Mouse (Mus musculus): Measurements from ENCODE around the gene Wnt5b. TPM values are rescaled to one million over a fixed set of nuclear protein-coding genes. Genes with fewer than 3 reads are reported as not detected.
A peak's percentile ranks its signal among the peaks of the same experiment; 100 is the strongest.

The Wnt5b gene
- polyA plus RNA-seq, 1 experiment from 2014 or later: 8.9 TPM

- ATAC-seq (ENCODE audit: insufficient number of reproducible peaks, low FRiP score): no peak
- H3K36me3 ChIP-seq: peaks cover 12% of the 10 kb centered on the region
- no peak overlapping the region for H3K9ac ChIP-seq
- no peak overlapping the region for H3K27ac ChIP-seq (ENCODE audit: poor library complexity, severe bottlenecking)
- H3K4me2 ChIP-seq: no peak overlapping the region
- WGBS: 32% methylated on average over 2 of the region's 2 CpGs
- H3K27me3 ChIP-seq (replicated peaks): no peaks in the 10 kb centered on the region
- H3K9me3 ChIP-seq (replicated peaks): no peaks in the 10 kb centered on the region
- peaks cover 20% of the 10 kb centered on the region for H3K4me1 ChIP-seq (replicated peaks)
- H3K4me3 ChIP-seq: no peak overlapping the region
Observed at GRCm38 (mm10) chr6:119568339-119568738, 24.2 kb upstream of the Wnt5b start.

- Histone ChIP-seq H3K27me3 (replicated peaks) (no peaks in the 10 kb centered on the region), H3K4me2 (no peak overlapping the region), H3K27ac (ENCODE audit: poor library complexity, severe bottlenecking) (no peak overlapping the region), H3K9ac (no peak overlapping the region), H3K36me3 (0 out of 2 replicates have a peak, but pooled peaks cover 6% of the 10 kb centered on the region), H3K4me3 (no peak overlapping the region), H3K4me1 (replicated peaks) (peaks cover 9% of the 10 kb centered on the region; the same call in 1 of the 2 replicates), H3K9me3 (replicated peaks) (no peaks in the 10 kb centered on the region)
- 72% methylated on average over 23 of the region's 23 CpGs for WGBS
- no peak for ATAC-seq (ENCODE audit: insufficient number of reproducible peaks, low FRiP score)
Observed at GRCm38 (mm10) chr6:119565451-119566379, 21.6 kb upstream of the Wnt5b start.

- H3K4me3 ChIP-seq: no peak overlapping the region
- no peaks in the 10 kb centered on the region for H3K27me3 ChIP-seq (replicated peaks)
- ATAC-seq (ENCODE audit: insufficient number of reproducible peaks, low FRiP score): no peak
- no peak overlapping the region for H3K4me2 ChIP-seq
- H3K36me3 ChIP-seq: no peaks in the 10 kb centered on the region
- WGBS: 63% methylated on average over 10 of the region's 10 CpGs
- H3K9ac ChIP-seq: no peak overlapping the region
- H3K27ac ChIP-seq (ENCODE audit: poor library complexity, severe bottlenecking): no peak overlapping the region
- H3K9me3 ChIP-seq (replicated peaks): no peaks in the 10 kb centered on the region
- H3K4me1 ChIP-seq (replicated peaks): peaks cover 20% of the 10 kb centered on the region
Observed at GRCm38 (mm10) chr6:119562558-119562957, 18.4 kb upstream of the Wnt5b start.

DNA sequence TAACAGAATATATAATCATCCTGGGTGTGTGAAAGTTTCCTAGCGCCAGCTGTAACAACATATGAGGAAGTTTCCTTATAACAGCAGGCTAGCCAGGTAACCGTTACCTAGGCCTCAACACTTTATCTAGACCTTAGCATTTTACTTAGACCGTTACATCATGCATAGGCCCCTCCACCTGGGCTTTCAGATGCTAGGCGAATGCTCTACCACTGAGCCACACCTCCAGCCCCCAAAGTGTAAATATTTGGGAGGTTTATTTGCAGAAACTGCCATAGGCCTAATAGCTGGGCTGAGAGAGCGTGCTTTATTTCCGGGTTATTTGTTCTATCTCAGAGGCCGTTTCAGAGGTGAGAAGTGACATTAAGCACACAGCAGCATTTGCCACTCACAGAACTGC lies 14.7 kb upstream of the Wnt5b start:
- WGBS: 48% methylated on average over 7 of the region's 7 CpGs
- H3K36me3 ChIP-seq: no peaks in the 10 kb centered on the region
- H3K4me1 ChIP-seq (replicated peaks): peaks cover 16% of the 10 kb centered on the region
- H3K4me3 ChIP-seq: no peak overlapping the region
- no peaks in the 10 kb centered on the region for H3K27me3 ChIP-seq (replicated peaks)
- no peak overlapping the region for H3K4me2 ChIP-seq
- no peak overlapping the region for H3K27ac ChIP-seq (ENCODE audit: poor library complexity, severe bottlenecking)
- no peak for ATAC-seq (ENCODE audit: insufficient number of reproducible peaks, low FRiP score)
- H3K9ac ChIP-seq: no peak overlapping the region
- H3K9me3 ChIP-seq (replicated peaks): no peaks in the 10 kb centered on the region

GRCm38 (mm10) chr6:119554439-119554838 lies 10.3 kb upstream of the Wnt5b start:
- no peaks in the 10 kb centered on the region for H3K27me3 ChIP-seq (replicated peaks)
- no peak overlapping the region for H3K9ac ChIP-seq
- no peaks in the 10 kb centered on the region for H3K36me3 ChIP-seq
- WGBS: 69% methylated on average over 8 of the region's 8 CpGs
- no peak for ATAC-seq (ENCODE audit: insufficient number of reproducible peaks, low FRiP score)
- H3K4me1 ChIP-seq (replicated peaks): peaks cover 8% of the 10 kb centered on the region
- no peak overlapping the region for H3K4me2 ChIP-seq
- H3K4me3 ChIP-seq: no peak overlapping the region
- H3K27ac ChIP-seq (ENCODE audit: poor library complexity, severe bottlenecking): no peak overlapping the region
- no peaks in the 10 kb centered on the region for H3K9me3 ChIP-seq (replicated peaks)

DNA sequence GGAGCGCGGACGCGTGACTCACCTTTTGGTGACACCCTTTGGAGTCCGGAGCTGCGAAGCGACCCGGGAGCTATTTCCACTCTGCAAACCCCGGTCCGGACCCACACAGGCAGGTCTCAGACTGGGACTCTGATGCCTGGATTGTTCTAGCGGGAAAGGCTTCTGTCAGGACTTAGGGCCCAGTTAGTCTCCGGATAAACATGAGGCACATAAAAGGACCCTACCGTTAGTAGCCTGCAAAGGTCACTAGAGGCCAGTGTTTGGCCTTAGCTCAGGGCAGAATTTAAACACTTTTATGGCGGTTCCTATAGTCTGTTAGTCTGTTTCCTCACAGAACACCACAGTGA lies 344 bp upstream of the Wnt5b start:
- no peak overlapping the region for H3K27ac ChIP-seq (ENCODE audit: poor library complexity, severe bottlenecking)
- peak overlapping the region; percentile 77 for H3K9ac ChIP-seq

DNA sequence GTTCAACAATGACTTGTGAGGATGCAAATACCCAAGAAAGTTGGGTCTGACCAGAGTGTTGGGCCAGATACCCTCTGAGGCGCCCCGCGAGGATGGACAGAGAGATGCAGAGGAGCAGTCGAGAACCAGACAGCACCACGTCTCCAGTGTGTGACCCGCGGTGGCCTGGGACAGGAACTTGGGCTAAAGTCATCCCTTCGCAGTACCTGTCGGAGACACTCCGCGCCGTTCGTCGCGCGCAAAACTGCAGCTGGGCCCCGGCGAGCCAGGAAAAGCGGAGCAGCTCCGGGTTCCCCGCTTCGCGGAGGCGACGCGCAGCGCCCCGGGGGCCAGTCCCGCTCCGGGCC lies 718 bp downstream of the Wnt5b start:
- no peaks in the 10 kb centered on the region; the same call in 1 of the 2 replicates for H3K4me1 ChIP-seq (replicated peaks)
- peak; percentile 38; the same call in 1 of the 2 replicates for ATAC-seq (ENCODE audit: insufficient number of reproducible peaks, low FRiP score)
- under 1% methylated on average over 30 of the region's 30 CpGs for WGBS
- no peaks in the 10 kb centered on the region for H3K9me3 ChIP-seq (replicated peaks)
- no peak overlapping the region for H3K27ac ChIP-seq (ENCODE audit: poor library complexity, severe bottlenecking)
- H3K36me3 ChIP-seq: no peaks in the 10 kb centered on the region
- H3K27me3 ChIP-seq (replicated peaks): peaks cover 33% of the 10 kb centered on the region
- H3K9ac ChIP-seq: peak overlapping the region; percentile 77
- peak overlapping the region; percentile 70 for H3K4me3 ChIP-seq
- H3K4me2 ChIP-seq: peak overlapping the region; percentile 93

More for the DNA sequence above, 344 bp upstream of the Wnt5b start:
- Histone ChIP-seq H3K9me3 (replicated peaks) (no peaks in the 10 kb centered on the region), H3K36me3 (no peaks in the 10 kb centered on the region), H3K4me1 (replicated peaks) (no peaks in the 10 kb centered on the region; the same call in 1 of the 2 replicates), H3K27me3 (replicated peaks) (peaks cover 33% of the 10 kb centered on the region), H3K4me2 (peak overlapping the region; percentile 93), H3K4me3 (peak overlapping the region; percentile 70)
- ATAC-seq (ENCODE audit: insufficient number of reproducible peaks, low FRiP score): no peak; the same call in 1 of the 2 replicates
- 2% methylated on average over 14 of the region's 14 CpGs for WGBS

DNA sequence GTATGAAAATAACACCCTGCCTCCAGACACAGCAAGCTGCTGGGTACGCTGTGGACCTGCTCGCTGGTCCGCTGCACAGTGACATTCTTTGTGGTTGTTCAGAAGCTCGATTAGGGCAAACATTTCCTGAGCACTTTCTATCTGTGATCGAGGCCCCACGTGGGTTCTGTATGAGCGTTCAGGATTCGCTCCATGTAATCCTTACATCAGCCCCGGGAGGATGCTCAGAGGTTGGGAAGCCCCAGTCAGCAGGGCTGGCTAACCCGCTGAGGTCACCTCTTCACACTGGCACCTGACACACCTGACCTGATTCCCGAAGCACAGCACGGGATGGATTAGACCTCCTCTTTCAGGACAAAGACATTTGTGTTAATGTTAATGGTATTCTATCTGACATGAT lies 8.3 kb downstream of the Wnt5b start:
- Histone ChIP-seq H3K4me3 (no peak overlapping the region), H3K4me1 (replicated peaks) (no peaks in the 10 kb centered on the region), H3K9ac (no peak overlapping the region), H3K27me3 (replicated peaks) (peaks cover under 1% of the 10 kb centered on the region), H3K27ac (ENCODE audit: poor library complexity, severe bottlenecking) (no peak overlapping the region), H3K4me2 (no peak overlapping the region), H3K36me3 (no peaks in the 10 kb centered on the region), H3K9me3 (replicated peaks) (no peaks in the 10 kb centered on the region)
- ATAC-seq (ENCODE audit: insufficient number of reproducible peaks, low FRiP score): no peak
- WGBS: 75% methylated on average over 12 of the region's 12 CpGs

DNA sequence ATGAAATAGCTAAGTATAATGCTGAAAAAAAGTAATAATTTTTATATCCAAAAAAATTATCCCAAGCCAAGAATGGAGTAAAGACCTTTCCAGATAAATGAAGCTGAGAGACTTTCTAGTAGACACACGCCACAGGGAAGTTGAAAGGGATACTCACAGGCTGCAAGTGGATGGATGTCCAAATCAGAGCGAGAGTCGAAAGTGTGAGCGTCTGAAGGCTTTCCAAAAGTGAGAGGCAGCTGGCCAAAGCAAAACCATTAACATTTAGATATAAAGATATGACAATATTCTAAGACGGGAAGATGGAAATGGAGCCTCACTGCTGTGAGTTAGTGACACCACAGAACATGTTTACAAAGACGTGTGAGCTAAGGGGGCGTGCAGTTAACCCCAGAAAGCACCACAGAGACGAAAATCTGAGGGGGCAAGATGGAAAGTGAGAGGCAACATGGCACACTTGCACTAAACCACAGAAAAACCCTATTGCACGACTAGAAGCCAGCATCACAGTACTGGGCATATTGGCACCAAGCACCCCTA lies 10.9 kb downstream of the Wnt5b start:
- Histone ChIP-seq H3K9ac (no peak overlapping the region), H3K4me1 (replicated peaks) (no peaks in the 10 kb centered on the region), H3K36me3 (no peaks in the 10 kb centered on the region), H3K27me3 (replicated peaks) (no peaks in the 10 kb centered on the region), H3K9me3 (replicated peaks) (no peaks in the 10 kb centered on the region), H3K4me3 (no peak overlapping the region), H3K27ac (ENCODE audit: poor library complexity, severe bottlenecking) (no peak overlapping the region), H3K4me2 (no peak overlapping the region)
- no peak for ATAC-seq (ENCODE audit: insufficient number of reproducible peaks, low FRiP score)
- WGBS: 75% methylated on average over 9 of the region's 9 CpGs

DNA sequence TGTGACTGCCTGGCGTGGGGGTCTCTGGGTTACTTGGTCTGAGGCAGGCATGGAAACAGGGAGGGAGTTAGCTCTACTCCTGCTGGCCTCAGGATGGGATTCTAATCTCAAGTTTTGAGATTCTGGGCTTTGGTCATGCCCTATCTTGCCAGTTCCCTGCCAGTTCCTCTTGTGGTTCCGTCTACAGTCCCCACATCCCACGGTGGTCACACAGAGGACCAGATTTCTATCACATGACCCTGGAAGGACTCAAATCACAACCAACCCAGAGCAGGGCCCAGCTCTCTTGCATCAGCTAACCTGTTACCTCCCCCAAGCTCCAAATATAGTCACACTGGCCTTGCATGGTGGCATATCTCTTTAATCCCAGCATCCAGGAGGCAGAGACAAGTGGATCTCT lies 14.5 kb downstream of the Wnt5b start:
- Histone ChIP-seq H3K36me3 (no peaks in the 10 kb centered on the region), H3K9me3 (replicated peaks) (no peaks in the 10 kb centered on the region), H3K27me3 (replicated peaks) (no peaks in the 10 kb centered on the region), H3K4me3 (no peak overlapping the region), H3K4me2 (no peak overlapping the region), H3K4me1 (replicated peaks) (peaks cover 9% of the 10 kb centered on the region; the same call in 1 of the 2 replicates), H3K27ac (ENCODE audit: poor library complexity, severe bottlenecking) (no peak overlapping the region), H3K9ac (no peak overlapping the region)
- 84% methylated on average over 3 of the region's 3 CpGs for WGBS
- ATAC-seq (ENCODE audit: insufficient number of reproducible peaks, low FRiP score): no peak

DNA sequence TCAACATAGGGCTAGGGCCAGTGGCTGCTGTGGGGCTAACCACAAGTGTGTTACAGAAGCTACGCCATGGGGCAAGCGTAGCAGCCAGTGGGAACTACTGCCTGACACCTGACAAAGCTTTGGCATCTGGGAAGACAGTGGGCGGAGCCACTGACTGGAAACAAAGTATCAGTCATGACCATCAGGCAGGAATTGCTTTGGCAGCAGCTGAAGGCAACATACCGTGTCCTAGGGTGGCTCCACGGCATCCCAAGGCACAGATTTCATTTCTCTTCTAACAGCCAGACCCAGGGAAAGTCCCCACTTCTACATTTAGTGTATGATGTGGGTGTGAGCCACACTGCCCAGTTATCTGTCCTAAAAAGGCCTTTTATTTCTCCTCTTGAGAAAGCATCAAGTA lies 17.6 kb downstream of the Wnt5b start:
- 69% methylated on average over 5 of the region's 5 CpGs for WGBS
- no peak for ATAC-seq (ENCODE audit: insufficient number of reproducible peaks, low FRiP score)
- no peaks in the 10 kb centered on the region for H3K27me3 ChIP-seq (replicated peaks)

More for the DNA sequence above, 17.6 kb downstream of the Wnt5b start:
- Histone ChIP-seq H3K9ac (no peak overlapping the region), H3K27ac (ENCODE audit: poor library complexity, severe bottlenecking) (no peak overlapping the region), H3K4me3 (no peak overlapping the region), H3K36me3 (no peaks in the 10 kb centered on the region), H3K9me3 (replicated peaks) (no peaks in the 10 kb centered on the region), H3K4me2 (no peak overlapping the region), H3K4me1 (replicated peaks) (peaks cover 22% of the 10 kb centered on the region)
